Mouse (Mus musculus): ENCODE data around the gene Adgre5.

GRCm38 (mm10) chr8:83767442-83767841 lies 26.3 kb upstream of the Adgre5 start:
- TF ChIP-seq POLR2A (IDR thresholded peaks at IDR 0.05; ENCODE audit: borderline replicate concordance, control insufficient read depth, low read depth, low read length) (no peak), CTCF (IDR thresholded peaks at IDR 0.05; ENCODE audit: control insufficient read depth, insufficient read depth, low read length) (no peak)

All from bone marrow, adult 2 months (tissue).